Mouse (Mus musculus): ENCODE results near the gene Rps27l.

Gene Rps27l

DNA sequence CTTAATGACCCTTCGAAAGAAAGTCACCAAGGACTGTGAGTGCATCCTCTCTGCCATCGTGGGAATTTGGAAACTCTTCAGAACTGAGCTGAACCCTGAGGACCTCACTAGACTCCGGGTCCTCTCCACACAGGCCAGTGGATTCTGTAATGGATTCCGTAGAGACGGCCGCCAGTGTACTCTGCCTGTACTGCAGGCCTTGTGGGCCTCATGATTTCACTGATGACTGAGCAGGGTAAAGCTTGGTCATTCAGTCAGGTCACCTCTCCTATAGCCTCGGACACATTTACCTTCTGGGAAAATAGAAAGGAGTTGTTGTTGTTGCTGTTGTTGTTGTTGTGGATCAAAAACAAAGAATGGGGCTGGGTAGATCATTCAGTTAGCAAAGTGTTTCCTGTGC is 36.2 kb downstream of the Rps27l start:
- no peak for DNase-seq (ENCODE audit: low spot score in 2 of 2)

GRCm38 (mm10) chr9:66985377-66985776 is 39.5 kb downstream of the Rps27l start:
- DNase-seq (ENCODE audit: low spot score in 2 of 2): no peak

DNA sequence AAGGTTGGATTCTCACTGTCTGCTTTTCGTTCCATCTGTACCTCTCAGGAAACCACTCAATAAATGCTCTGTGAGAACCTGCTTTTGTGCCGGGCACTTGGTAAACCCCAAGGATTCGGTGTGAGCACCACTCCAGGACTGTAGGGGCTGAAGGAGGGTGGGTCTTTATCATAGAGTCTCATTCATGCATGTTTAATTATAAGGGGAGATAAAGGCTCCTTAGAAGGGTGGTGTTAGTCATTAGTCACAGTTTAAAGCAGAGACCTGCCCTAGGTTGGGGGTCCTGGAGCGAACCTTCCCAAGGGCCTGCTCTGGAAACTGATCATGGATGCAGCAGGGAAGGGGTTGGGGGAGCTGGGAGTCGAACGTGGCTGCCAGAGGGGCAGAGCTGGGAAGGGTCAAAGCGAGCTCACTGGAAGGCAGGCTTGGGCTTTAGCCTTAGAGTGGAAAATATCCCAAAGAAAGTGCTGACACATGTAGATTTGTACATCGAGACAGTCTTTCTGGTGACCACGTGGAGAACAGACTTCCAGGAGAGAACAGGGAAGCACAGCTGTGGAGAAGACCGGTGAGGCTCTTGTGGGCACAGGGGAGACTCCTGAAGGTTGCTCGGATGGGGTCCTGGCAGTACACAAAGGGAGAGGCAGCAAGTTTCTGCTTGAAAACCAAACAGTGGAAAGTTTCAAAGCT is 42.5 kb downstream of the Rps27l start:
- DNase-seq (ENCODE audit: low spot score in 2 of 2): no peak

- DNase-seq (ENCODE audit: low spot score in 2 of 2): peak; percentile 40 to 57
Measured at GRCm38 (mm10) chr9:66988888-66989414, 43.1 kb downstream of the Rps27l start.

- DNase-seq (ENCODE audit: low spot score in 2 of 2): no peak
Measured at GRCm38 (mm10) chr9:66989581-66989980, 43.7 kb downstream of the Rps27l start.

DNA sequence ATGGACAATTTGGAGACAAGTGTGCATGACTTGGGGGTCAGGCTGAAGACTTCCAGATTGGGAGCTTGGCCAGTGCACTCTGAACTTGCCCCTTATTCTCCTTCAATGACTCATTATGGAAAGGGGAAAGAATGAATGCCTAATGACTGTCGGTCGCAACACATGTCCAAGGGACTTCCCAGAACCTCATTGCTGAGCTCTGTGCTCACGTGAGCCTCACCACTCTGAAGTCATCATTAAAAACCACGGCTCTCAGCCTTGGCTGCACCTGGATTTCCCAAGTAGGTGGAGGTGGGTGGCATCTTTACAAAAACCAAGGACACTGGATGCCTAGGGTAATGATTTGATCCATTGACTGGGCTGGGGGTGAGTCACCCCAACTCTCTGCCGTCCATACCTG is 44.2 kb downstream of the Rps27l start:
- no peak for DNase-seq (ENCODE audit: low spot score in 2 of 2)

DNA sequence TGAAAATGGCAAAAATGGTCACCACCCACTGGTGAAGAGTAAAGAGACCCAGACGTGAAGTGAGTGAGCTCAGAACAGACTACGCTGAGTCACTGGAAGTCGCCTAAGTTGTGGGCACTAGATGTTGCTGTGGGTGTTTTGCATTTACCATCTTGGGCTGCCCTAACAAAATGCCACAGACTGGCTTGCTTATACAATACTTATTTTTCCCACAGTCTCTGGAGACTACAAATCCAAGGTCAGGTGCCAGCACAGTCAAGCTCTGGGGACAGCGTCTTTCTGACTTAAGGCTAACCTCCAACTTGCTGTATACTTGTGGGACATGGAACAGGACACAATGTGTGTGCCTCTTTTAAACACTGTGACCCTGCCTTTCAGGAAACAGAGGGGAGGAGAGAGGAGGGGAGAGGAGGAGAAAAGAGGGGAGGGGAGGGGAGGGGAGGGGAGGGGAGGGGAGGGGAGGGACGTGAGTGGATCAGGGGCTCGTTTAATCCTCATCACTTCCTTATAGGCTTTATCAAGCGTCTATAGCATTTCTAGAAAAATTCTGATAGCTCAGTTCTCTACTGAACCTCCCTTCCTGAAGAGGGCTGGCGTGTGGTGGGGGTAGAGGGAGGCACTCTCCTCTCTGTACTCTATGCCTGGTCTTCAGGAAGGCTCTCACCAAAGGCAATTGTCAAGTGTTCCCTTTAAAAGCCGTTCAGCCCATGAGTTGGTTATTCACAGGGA is 45.3 kb downstream of the Rps27l start:
- peak; percentile 44 to 56 for DNase-seq (ENCODE audit: low spot score in 2 of 2)

GRCm38 (mm10) chr9:66991750-66992410 is 46.0 kb downstream of the Rps27l start:
- no peak for DNase-seq (ENCODE audit: low spot score in 2 of 2)

Data from right cerebral cortex, adult 2 months (tissue).